Mouse (Mus musculus): ENCODE measurements at regions not wholly inside any gene's neighbourhood (a gene's known extent, or its start where the extent isn't known, plus 50 kb on each side); places are given as distances from the start of the nearest gene placed in this dataset.

DNA sequence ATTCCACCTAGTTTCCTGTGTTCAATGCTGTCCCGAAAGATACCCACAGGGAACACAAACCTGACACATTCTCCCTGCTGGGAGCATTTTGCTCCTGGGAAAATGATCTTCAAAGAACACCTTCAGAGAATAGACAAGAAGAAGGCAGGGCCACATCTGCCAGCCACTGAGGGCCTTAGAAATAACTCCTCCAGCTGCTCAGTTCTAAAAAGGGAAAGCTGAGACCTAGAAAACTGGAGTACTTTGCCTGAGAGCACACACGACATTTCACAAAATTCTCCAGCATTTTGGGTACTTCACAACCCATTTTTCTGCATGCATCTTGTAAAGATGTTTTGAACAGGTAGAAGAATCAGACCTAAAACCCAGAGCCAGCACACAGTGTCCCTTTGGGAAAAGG, 519.6 kb downstream of the Insc start:
- TF ChIP-seq EP300 (IDR thresholded peaks at IDR 0.05; ENCODE audit: low read depth), result no peak
- no peak for TF ChIP-seq CTCF (IDR thresholded peaks at IDR 0.05; ENCODE audit: low read depth)

DNA sequence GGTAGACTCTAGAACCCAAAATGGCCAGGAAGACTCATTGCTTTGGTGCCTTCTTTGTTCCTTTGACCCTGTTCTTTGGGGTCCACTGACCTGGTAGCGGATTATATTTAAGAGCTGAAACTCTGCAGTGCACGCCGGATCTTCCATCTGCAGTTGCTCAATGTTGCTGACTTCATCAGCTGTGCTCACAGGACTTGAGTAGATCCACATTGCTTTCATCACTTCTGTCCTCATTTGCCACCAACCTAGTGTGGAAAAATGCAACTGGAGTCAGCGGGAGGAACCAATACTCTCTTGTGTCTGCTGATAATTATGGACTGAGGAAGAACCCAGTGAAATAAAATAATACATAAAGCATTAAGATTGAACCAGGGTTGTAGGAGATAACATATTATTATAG, 522.6 kb downstream of the Insc start:
- WGBS (ENCODE audit: insufficient replicate concordance), result 77% methylated on average over 4 of the region's 4 CpGs
- H3K4me3 ChIP-seq (ENCODE audit: insufficient read depth in 1 of 2, low read depth in 2 of 2, low read length in 2 of 2), result no peak overlapping the region
- H3K36me3 ChIP-seq (replicated peaks; ENCODE audit: control insufficient read depth, insufficient read depth, low read depth), result no peaks in the 10 kb centered on the region
- H3K9ac ChIP-seq (replicated peaks), result no peak overlapping the region
- TF ChIP-seq EP300 (IDR thresholded peaks at IDR 0.05; ENCODE audit: low read depth) (no peak), CTCF (IDR thresholded peaks at IDR 0.05; ENCODE audit: low read depth) (no peak)
- DNase-seq (ENCODE audit: low read depth in 3 of 3, low spot score in 3 of 3) (no peak), ATAC-seq (ENCODE audit: insufficient read depth) (no peak)
- H3K27me3 ChIP-seq (ENCODE audit: control insufficient read depth, insufficient read depth, low read length), result no peaks in the 10 kb centered on the region
- H3K4me1 ChIP-seq (replicated peaks; ENCODE audit: control insufficient read depth in 2 of 2, insufficient read depth in 2 of 2, low read length in 1 of 2), result no peaks in the 10 kb centered on the region
- no peak overlapping the region for H3K27ac ChIP-seq
- H3K9me3 ChIP-seq (ENCODE audit: control insufficient read depth, low read length), result no peaks in the 10 kb centered on the region
- no peak overlapping the region for H3K4me2 ChIP-seq (ENCODE audit: low read depth)

More for the DNA sequence above, 519.6 kb downstream of the Insc start:
- Histone ChIP-seq H3K27ac (no peak overlapping the region), H3K27me3 (ENCODE audit: control insufficient read depth, insufficient read depth, low read length) (no peaks in the 10 kb centered on the region), H3K36me3 (replicated peaks; ENCODE audit: control insufficient read depth, insufficient read depth, low read depth) (no peaks in the 10 kb centered on the region), H3K4me2 (ENCODE audit: low read depth) (no peak overlapping the region), H3K4me1 (replicated peaks; ENCODE audit: control insufficient read depth in 2 of 2, insufficient read depth in 2 of 2, low read length in 1 of 2) (no peaks in the 10 kb centered on the region), H3K9me3 (ENCODE audit: control insufficient read depth, low read length) (no peaks in the 10 kb centered on the region), H3K9ac (replicated peaks) (no peak overlapping the region), H3K4me3 (ENCODE audit: insufficient read depth in 1 of 2, low read depth in 2 of 2, low read length in 2 of 2) (no peak overlapping the region)
- DNase-seq (ENCODE audit: low read depth in 3 of 3, low spot score in 3 of 3) (no peak), ATAC-seq (ENCODE audit: insufficient read depth) (no peak)
- WGBS (ENCODE audit: insufficient replicate concordance), result 51% methylated on average over 2 of the region's 2 CpGs

DNA sequence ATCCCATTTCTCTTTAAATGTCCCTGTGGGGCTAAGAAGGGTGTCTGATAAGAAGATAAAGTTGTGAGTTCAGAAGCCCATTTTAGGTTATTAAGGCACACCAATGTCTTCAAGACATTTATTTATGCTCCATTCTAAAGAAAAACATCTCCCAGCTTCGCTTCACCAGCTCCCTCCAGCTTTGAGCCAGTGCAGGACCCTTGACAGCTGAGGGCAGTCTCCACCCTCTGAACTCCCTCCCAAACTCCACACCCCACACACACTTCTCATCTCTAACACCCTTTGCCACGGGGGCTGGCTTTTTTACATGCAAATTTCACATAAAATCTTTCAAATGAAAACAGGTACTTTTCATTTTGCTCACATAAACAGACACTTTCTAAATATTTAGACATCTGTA, 527.3 kb downstream of the Insc start:
- Histone ChIP-seq H3K9ac (replicated peaks) (no peak overlapping the region), H3K36me3 (replicated peaks; ENCODE audit: control insufficient read depth, insufficient read depth, low read depth) (no peaks in the 10 kb centered on the region), H3K27me3 (ENCODE audit: control insufficient read depth, insufficient read depth, low read length) (no peaks in the 10 kb centered on the region), H3K27ac (no peak overlapping the region), H3K4me3 (ENCODE audit: insufficient read depth in 1 of 2, low read depth in 2 of 2, low read length in 2 of 2) (no peak overlapping the region), H3K9me3 (ENCODE audit: control insufficient read depth, low read length) (no peaks in the 10 kb centered on the region), H3K4me2 (ENCODE audit: low read depth) (no peak overlapping the region), H3K4me1 (replicated peaks; ENCODE audit: control insufficient read depth in 2 of 2, insufficient read depth in 2 of 2, low read length in 1 of 2) (no peaks in the 10 kb centered on the region)
- no peak for ATAC-seq (ENCODE audit: insufficient read depth)
- no peak for TF ChIP-seq CTCF (IDR thresholded peaks at IDR 0.05; ENCODE audit: low read depth)
- no peak for TF ChIP-seq EP300 (IDR thresholded peaks at IDR 0.05; ENCODE audit: low read depth)
- WGBS (ENCODE audit: insufficient replicate concordance), result 35% methylated on average over 2 of the region's 2 CpGs
- DNase-seq (ENCODE audit: low read depth in 3 of 3, low spot score in 3 of 3), result no peak

DNA sequence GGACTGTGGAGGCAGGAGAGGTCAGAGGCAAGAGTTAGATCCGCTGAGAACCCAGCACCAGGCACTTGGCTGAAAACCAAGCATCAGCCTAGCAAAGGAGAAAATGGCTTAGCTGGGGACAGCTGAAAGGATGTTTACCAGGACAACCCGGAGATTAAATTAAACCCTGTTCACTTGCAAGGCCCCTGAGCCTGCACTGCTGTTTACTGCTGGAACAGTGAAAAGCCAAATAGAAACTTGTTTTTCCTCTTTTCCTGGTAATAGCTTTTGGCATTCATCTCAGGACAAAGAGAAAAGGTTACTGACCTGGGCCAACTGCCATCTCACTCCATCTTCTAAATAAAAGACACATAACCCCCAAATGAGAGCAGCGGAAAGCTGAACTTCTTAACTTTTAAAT, 531.3 kb downstream of the Insc start:
- H3K4me1 ChIP-seq (replicated peaks; ENCODE audit: control insufficient read depth in 2 of 2, insufficient read depth in 2 of 2, low read length in 1 of 2), result no peaks in the 10 kb centered on the region
- H3K9ac ChIP-seq (replicated peaks), result no peak overlapping the region
- ATAC-seq (ENCODE audit: insufficient read depth) (no peak), DNase-seq (ENCODE audit: low read depth in 3 of 3, low spot score in 3 of 3) (no peak)
- TF ChIP-seq EP300 (IDR thresholded peaks at IDR 0.05; ENCODE audit: low read depth) (no peak), CTCF (IDR thresholded peaks at IDR 0.05; ENCODE audit: low read depth) (no peak)
- 63% methylated on average over 3 of the region's 3 CpGs for WGBS (ENCODE audit: insufficient replicate concordance)
- no peak overlapping the region for H3K27ac ChIP-seq
- no peak overlapping the region for H3K4me2 ChIP-seq (ENCODE audit: low read depth)
- H3K27me3 ChIP-seq (ENCODE audit: control insufficient read depth, insufficient read depth, low read length), result no peaks in the 10 kb centered on the region
- no peaks in the 10 kb centered on the region for H3K36me3 ChIP-seq (replicated peaks; ENCODE audit: control insufficient read depth, insufficient read depth, low read depth)
- no peak overlapping the region for H3K4me3 ChIP-seq (ENCODE audit: insufficient read depth in 1 of 2, low read depth in 2 of 2, low read length in 2 of 2)
- H3K9me3 ChIP-seq (ENCODE audit: control insufficient read depth, low read length), result no peaks in the 10 kb centered on the region

DNA sequence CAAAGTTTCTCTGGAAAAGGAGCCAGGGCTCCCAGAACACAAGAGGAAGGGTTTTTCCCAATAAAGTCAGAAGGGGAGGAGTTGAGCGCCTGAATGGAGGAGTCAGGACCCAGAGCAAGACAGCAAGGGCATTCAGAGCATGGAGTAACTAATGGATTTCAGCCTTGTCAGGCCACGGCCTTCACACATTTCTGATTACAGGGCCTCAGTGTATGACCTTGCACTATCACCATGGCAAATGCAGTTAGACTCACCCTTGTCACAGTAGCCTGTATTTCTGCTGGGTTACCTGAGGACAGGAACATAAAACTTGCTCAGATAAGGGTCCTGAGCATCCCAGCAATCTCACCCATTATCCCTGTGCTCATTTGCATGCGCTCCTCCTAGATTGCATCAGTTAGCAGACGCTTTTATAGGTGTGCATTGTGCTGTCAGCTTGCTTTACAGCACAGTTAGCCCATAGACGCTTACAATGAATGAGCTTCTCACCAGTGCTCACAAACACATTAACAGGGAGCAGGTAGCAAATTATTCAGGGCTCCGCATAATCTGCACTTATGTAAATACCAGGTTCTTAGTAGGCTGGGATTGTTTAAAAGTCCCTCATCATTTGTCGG, 547.4 kb downstream of the Insc start:
- Histone ChIP-seq H3K4me2 (ENCODE audit: low read depth) (no peak overlapping the region), H3K27ac (no peak overlapping the region), H3K9ac (replicated peaks) (no peak overlapping the region), H3K4me3 (ENCODE audit: insufficient read depth in 1 of 2, low read depth in 2 of 2, low read length in 2 of 2) (no peak overlapping the region), H3K27me3 (ENCODE audit: control insufficient read depth, insufficient read depth, low read length) (no peaks in the 10 kb centered on the region), H3K36me3 (replicated peaks; ENCODE audit: control insufficient read depth, insufficient read depth, low read depth) (no peaks in the 10 kb centered on the region), H3K4me1 (replicated peaks; ENCODE audit: control insufficient read depth in 2 of 2, insufficient read depth in 2 of 2, low read length in 1 of 2) (no peaks in the 10 kb centered on the region), H3K9me3 (ENCODE audit: control insufficient read depth, low read length) (no peaks in the 10 kb centered on the region)
- no peak for TF ChIP-seq EP300 (IDR thresholded peaks at IDR 0.05; ENCODE audit: low read depth)
- no peak for TF ChIP-seq CTCF (IDR thresholded peaks at IDR 0.05; ENCODE audit: low read depth)
- no peak for ATAC-seq (ENCODE audit: insufficient read depth)
- WGBS (ENCODE audit: insufficient replicate concordance), result 57% methylated on average over 7 of the region's 7 CpGs
- no peak for DNase-seq (ENCODE audit: low read depth in 3 of 3, low spot score in 3 of 3)
